In the genomic region with DNA sequence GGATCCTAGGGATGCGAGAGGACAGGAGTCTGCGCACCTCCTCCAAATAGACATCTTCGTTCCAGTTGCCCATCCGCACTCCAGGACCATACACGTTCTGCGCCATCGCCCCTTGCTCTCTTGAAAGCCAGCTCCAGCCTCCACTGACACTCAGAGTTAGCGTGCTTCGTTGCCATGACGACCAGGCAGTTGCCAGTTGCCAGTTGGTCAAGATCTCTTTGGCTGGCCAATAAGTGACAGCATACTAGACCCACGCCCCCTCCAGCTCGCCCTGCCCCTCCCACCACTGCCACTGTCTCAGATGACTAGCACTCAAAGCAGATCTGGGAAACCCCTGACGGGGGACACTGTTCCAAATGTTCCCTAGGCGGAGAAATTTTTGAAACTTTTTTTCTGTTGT, we compare ENCODE assay signal across 9 mouse cellular contexts. TPM values are rescaled to one million over a fixed set of nuclear protein-coding genes. Genes with fewer than 3 reads are reported as not detected.
DNase-seq lines count a peak whose midpoint lies in the region; ATAC-seq and TF ChIP-seq lines count a peak whose summit lies in the region.
"Had no signal": no experiment of that assay in that cellular context is flagged by ENCODE, and none has a peak within 500 bp of the region (broad histone marks: within the 10 kb centered on the region; RNA-seq: fewer than 3 reads in every experiment).

A gene (minus strand): TSS at position 176 of the 400 bp plus-strand sequence.

- H3K9ac ChIP-seq in intestine, postnatal 0 days (ENCODE audit: low read depth, low read length) = no peak within 1 kb of the TSS
- H3K9ac ChIP-seq in stomach, postnatal 0 days (ENCODE audit: low read length) = no peak within 1 kb of the TSS

- no peaks in the 10 kb centered on the region for H3K36me3 ChIP-seq in intestine, postnatal 0 days (ENCODE audit: control insufficient read depth, insufficient read depth)
- no peaks in the 10 kb centered on the region for H3K36me3 ChIP-seq in stomach, postnatal 0 days (ENCODE audit: control insufficient read depth, insufficient read depth, low read length)

- no peak for TF ChIP-seq CTCF in intestine, postnatal 0 days (IDR thresholded peaks at IDR 0.05; ENCODE audit: low read depth)
- no peak for TF ChIP-seq CTCF in stomach, postnatal 0 days (IDR thresholded peaks at IDR 0.05; ENCODE audit: low read depth)

- ATAC-seq in intestine, postnatal 0 days = peak; percentile 38; the same call in 1 of the 2 replicates
- ATAC-seq in stomach, postnatal 0 days (ENCODE audit: low FRiP score, low TSS enrichment) = 0 out of 2 replicates have a peak, but pooled peaks have one; percentile 38

- H3K27me3 ChIP-seq in intestine, postnatal 0 days (replicated peaks; ENCODE audit: control insufficient read depth, insufficient read depth, low read length) = no peaks in the 10 kb centered on the region
- H3K27me3 ChIP-seq in stomach, postnatal 0 days (ENCODE audit: control insufficient read depth, insufficient read depth, low read length) = no peaks in the 10 kb centered on the region

- no peak within 1 kb of the TSS for H3K4me2 ChIP-seq in intestine, postnatal 0 days (replicated peaks; ENCODE audit: low read depth)
- no peak within 1 kb of the TSS for H3K4me2 ChIP-seq in stomach, postnatal 0 days (replicated peaks; ENCODE audit: low read depth)

- 10% methylated on average over 14 of the region's 14 CpGs for WGBS in intestine, postnatal 0 days
- WGBS in stomach, postnatal 0 days = 13% methylated on average over 14 of the region's 14 CpGs

- H3K4me1 ChIP-seq in intestine, postnatal 0 days (replicated peaks; ENCODE audit: control insufficient read depth, insufficient read depth, low read length) = no peaks in the 10 kb centered on the region; the same call in 1 of the 2 replicates
- no peaks in the 10 kb centered on the region for H3K4me1 ChIP-seq in stomach, postnatal 0 days (replicated peaks; ENCODE audit: control insufficient read depth, insufficient read depth)

- H3K27ac ChIP-seq in intestine, postnatal 0 days (ENCODE audit: low read depth, low read length) = no peak within 1 kb of the TSS
- H3K27ac ChIP-seq in stomach, postnatal 0 days (replicated peaks) = no peak within 1 kb of the TSS

- H3K4me3 ChIP-seq in intestine, postnatal 0 days (ENCODE audit: low read depth, low read length) = no peak within 1 kb of the TSS
- no peak within 1 kb of the TSS for H3K4me3 ChIP-seq in stomach, postnatal 0 days (ENCODE audit: low read depth, low read length)

- H3K9me3 ChIP-seq in intestine, postnatal 0 days (ENCODE audit: control insufficient read depth) = no peaks in the 10 kb centered on the region
- H3K9me3 ChIP-seq in stomach, postnatal 0 days (ENCODE audit: control insufficient read depth, low read length) = no peaks in the 10 kb centered on the region

- TF ChIP-seq EP300 in stomach, postnatal 0 days (optimal IDR thresholded peaks at IDR 0.05) = no peak

- DNase-seq in adrenal gland, adult 2 months = peak; percentile 47
- DNase-seq in adrenal gland, adult 8-10 months = no peak
- DNase-seq in urinary bladder, postnatal 14 days (ENCODE audit: low spot score) = peak; percentile 11
- DNase-seq in urinary bladder, postnatal 10 days (ENCODE audit: low spot score) = no peak
- peak; percentile 62 for DNase-seq in lung, postnatal 14 days
- DNase-seq in stomach, postnatal 0 days (ENCODE audit: low spot score) = peak; percentile 56
- DNase-seq in layer of hippocampus, adult 8-10 months (ENCODE audit: low spot score in 2 of 2) = no peak

RNA-seq across cellular contexts. Expression of the gene that starts here (rescaled TPM):
- total RNA-seq in adrenal gland, adult 2 months (2021) = under 1 TPM; 0.35 to 0.45 TPM
- not detected in 2 replicates for polyA plus RNA-seq in adrenal gland, adult 2 months (2012; rRNA removed)
- 1 to 10 TPM in 2 of 4 experiments, under 1 TPM in 2; 0.44 to 2.1 (median 1.2) TPM for total RNA-seq in adrenal gland, adult 8-10 months (2022)
- not detected in 2 replicates for polyA plus RNA-seq in intestine, postnatal 0 days (2015; fragmentation: Nextera tagmentation; extraction: Ambion mirVana)
- polyA plus RNA-seq in stomach, postnatal 0 days (2015; fragmentation: Nextera tagmentation; extraction: Ambion mirVana) = 0.05 and 0.13 TPM in 2 replicates
- total RNA-seq in layer of hippocampus, adult 8-10 months (2022) = 1 to 10 TPM; 1.2 to 2.2 (median 1.8) TPM
- total RNA-seq: heart, postnatal 10 days had no signal

Comparison
In these comparisons a context has a peak if more than half of its experiments do, and no peak if none do; other contexts are left out.
1. DNase-seq: peak in urinary bladder, postnatal 14 days (single experiment) and lung, postnatal 14 days (single experiment); none in adrenal gland, adult 8-10 months (single experiment), urinary bladder, postnatal 10 days (single experiment) and layer of hippocampus, adult 8-10 months (0 of 2).
2. Peak in DNase-seq in adrenal gland, adult 2 months; RNA of the gene not detected or under 1 TPM.
3. Peak in ATAC-seq in intestine, postnatal 0 days; RNA of the gene not detected or under 1 TPM.
4. Peak in DNase-seq and ATAC-seq in stomach, postnatal 0 days; RNA of the gene not detected or under 1 TPM.